Mouse (Mus musculus): ENCODE measurements around the gene Spata9. TPM values are rescaled to one million over a fixed set of nuclear protein-coding genes. Genes with fewer than 3 reads are reported as not detected.

Gene Spata9
- polyA plus RNA-seq, 1 experiment from 2014 or later, result 0.48 TPM

DNA sequence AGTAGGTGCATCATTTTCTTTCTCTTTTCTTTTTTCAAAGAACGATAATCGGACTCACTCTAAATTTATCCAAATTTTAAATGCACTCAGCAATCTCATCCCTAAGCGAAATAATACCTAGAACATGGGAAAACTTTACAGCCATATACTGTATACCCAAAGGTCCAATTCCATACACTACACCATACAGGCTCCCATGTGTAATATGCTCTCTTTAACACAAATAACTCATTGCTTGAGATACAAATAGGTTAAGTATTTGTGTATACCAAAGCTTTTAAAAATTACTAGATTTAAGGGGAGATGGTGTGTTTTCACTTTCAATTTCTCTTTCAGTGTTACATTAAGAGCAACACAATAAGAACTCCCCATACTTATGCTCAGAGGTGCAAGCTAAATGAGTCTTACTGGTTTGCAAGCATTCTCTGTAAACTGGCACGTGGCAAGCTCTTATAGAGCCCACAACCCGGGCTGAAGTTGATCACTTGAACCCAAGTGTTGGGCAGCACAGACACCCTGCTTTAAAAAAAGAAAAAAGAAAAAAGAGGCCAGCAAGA, 52.0 kb downstream of the Spata9 start:
- Histone ChIP-seq H3K9me3 (ENCODE audit: control insufficient read depth, low read length) (no peaks in the 10 kb centered on the region), H3K4me1 (replicated peaks; ENCODE audit: control insufficient read depth, insufficient read depth, low read length) (no peaks in the 10 kb centered on the region), H3K27me3 (ENCODE audit: control insufficient read depth, insufficient read depth, low read depth, low read length) (no peaks in the 10 kb centered on the region), H3K4me2 (ENCODE audit: low read depth, low read length) (peak overlapping the region; percentile 65), H3K27ac (ENCODE audit: low read length) (0 out of 2 replicates have a peak overlapping the region, but pooled peaks have one; percentile 13), H3K4me3 (ENCODE audit: low read length) (peak overlapping the region; percentile 74), H3K36me3 (ENCODE audit: control insufficient read depth, insufficient read depth, low read length) (no peaks in the 10 kb centered on the region), H3K9ac (ENCODE audit: low read length) (peak overlapping the region; percentile 41; the same call in 1 of the 2 replicates)
- ATAC-seq (ENCODE audit: low read depth), result peak; percentile 30
- 42% methylated on average over 5 of the region's 5 CpGs for WGBS

DNA sequence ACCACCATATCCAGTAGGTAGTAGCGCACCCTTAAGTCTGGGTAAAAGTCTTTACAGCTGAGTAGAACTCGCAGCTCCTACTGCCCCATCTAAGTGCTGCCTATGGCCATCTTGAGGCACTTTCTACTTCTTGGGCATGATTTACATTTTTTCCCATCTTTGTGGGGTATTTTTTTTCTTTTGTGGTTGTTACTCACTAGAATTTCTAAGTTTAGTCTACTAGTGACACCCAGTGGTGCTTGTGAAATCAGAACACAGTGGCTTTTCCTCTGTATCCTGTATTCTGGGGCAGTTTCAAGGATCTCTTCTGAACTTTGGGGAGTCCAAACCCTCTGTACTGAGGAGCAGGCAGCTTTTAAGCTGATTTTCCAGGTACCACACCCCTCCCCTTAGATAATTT, 54.8 kb downstream of the Spata9 start:
- Histone ChIP-seq H3K27ac (ENCODE audit: low read length) (no peak overlapping the region), H3K27me3 (ENCODE audit: control insufficient read depth, insufficient read depth, low read depth, low read length) (no peaks in the 10 kb centered on the region), H3K36me3 (ENCODE audit: control insufficient read depth, insufficient read depth, low read length) (no peaks in the 10 kb centered on the region), H3K4me2 (ENCODE audit: low read depth, low read length) (no peak overlapping the region), H3K4me3 (ENCODE audit: low read length) (no peak overlapping the region), H3K9ac (ENCODE audit: low read length) (no peak overlapping the region), H3K4me1 (replicated peaks; ENCODE audit: control insufficient read depth, insufficient read depth, low read length) (no peaks in the 10 kb centered on the region), H3K9me3 (ENCODE audit: control insufficient read depth, low read length) (no peaks in the 10 kb centered on the region)
- ATAC-seq (ENCODE audit: low read depth), result no peak
- WGBS, result 82% methylated on average over 2 of the region's 2 CpGs

DNA sequence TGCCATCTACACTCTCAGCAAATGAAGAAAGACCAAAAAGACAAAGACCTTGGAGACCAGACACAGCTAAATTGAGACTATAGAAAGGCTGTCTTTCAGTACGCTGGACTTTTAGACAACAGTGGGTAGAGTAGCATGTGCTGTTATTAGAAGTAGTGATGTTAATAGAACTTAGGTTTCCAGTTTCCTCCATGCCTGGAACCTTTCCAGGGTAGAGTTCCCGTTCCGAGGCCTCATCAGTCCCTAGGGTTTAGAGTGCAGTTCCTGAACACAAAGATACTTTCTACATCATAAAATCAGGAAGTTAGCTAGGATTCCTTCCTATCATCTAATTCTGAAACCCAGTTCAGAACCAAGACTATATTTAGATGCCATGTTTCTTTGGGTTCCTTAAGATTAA, 57.6 kb downstream of the Spata9 start:
- no peaks in the 10 kb centered on the region for H3K36me3 ChIP-seq (ENCODE audit: control insufficient read depth, insufficient read depth, low read length)
- no peak overlapping the region for H3K4me2 ChIP-seq (ENCODE audit: low read depth, low read length)
- ATAC-seq (ENCODE audit: low read depth), result no peak
- no peaks in the 10 kb centered on the region for H3K9me3 ChIP-seq (ENCODE audit: control insufficient read depth, low read length)
- no peak overlapping the region for H3K27ac ChIP-seq (ENCODE audit: low read length)
- no peaks in the 10 kb centered on the region for H3K27me3 ChIP-seq (ENCODE audit: control insufficient read depth, insufficient read depth, low read depth, low read length)
- 58% methylated on average over 3 of the region's 3 CpGs for WGBS
- H3K9ac ChIP-seq (ENCODE audit: low read length), result no peak overlapping the region
- H3K4me1 ChIP-seq (replicated peaks; ENCODE audit: control insufficient read depth, insufficient read depth, low read length), result no peaks in the 10 kb centered on the region
- H3K4me3 ChIP-seq (ENCODE audit: low read length), result no peak overlapping the region

DNA sequence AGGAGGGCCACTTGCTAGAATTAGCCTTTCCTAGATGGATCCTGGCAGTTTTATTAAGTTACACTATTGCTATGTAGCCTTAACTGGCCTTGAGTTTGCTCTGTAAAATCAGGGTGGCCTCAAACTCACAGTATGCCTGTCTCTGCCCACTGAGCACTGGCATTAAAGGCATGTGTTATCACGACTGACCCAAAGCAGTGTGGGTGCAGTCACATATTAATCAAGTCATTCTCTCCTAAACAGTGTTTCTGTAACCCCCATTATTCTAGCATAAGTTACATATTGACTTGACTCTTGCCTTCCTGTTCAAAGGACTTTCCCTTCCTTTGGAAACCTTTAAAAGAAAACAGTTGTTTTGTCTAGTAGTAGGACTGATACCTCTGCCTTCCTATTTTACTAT, 75.5 kb downstream of the Spata9 start:
- H3K4me3 ChIP-seq (ENCODE audit: low read length), result no peak overlapping the region
- 49% methylated on average over 1 of the region's 1 CpGs for WGBS
- H3K36me3 ChIP-seq (ENCODE audit: control insufficient read depth, insufficient read depth, low read length), result no peaks in the 10 kb centered on the region
- no peak overlapping the region for H3K27ac ChIP-seq (ENCODE audit: low read length)
- H3K4me2 ChIP-seq (ENCODE audit: low read depth, low read length), result no peak overlapping the region
- H3K9me3 ChIP-seq (ENCODE audit: control insufficient read depth, low read length), result no peaks in the 10 kb centered on the region
- no peak overlapping the region for H3K9ac ChIP-seq (ENCODE audit: low read length)
- no peak for ATAC-seq (ENCODE audit: low read depth)
- H3K4me1 ChIP-seq (replicated peaks; ENCODE audit: control insufficient read depth, insufficient read depth, low read length), result no peaks in the 10 kb centered on the region
- H3K27me3 ChIP-seq (ENCODE audit: control insufficient read depth, insufficient read depth, low read depth, low read length), result no peaks in the 10 kb centered on the region

- no peaks in the 10 kb centered on the region for H3K4me1 ChIP-seq (replicated peaks; ENCODE audit: control insufficient read depth, insufficient read depth, low read length)
- ATAC-seq (ENCODE audit: low read depth), result no peak
- H3K27me3 ChIP-seq (ENCODE audit: control insufficient read depth, insufficient read depth, low read depth, low read length), result no peaks in the 10 kb centered on the region
- H3K9me3 ChIP-seq (ENCODE audit: control insufficient read depth, low read length), result no peaks in the 10 kb centered on the region
- no peak overlapping the region for H3K4me3 ChIP-seq (ENCODE audit: low read length)
- H3K27ac ChIP-seq (ENCODE audit: low read length), result no peak overlapping the region
- H3K9ac ChIP-seq (ENCODE audit: low read length), result no peak overlapping the region
- no peak overlapping the region for H3K4me2 ChIP-seq (ENCODE audit: low read depth, low read length)
- no peaks in the 10 kb centered on the region for H3K36me3 ChIP-seq (ENCODE audit: control insufficient read depth, insufficient read depth, low read length)
These were observed 78.0 kb downstream of the Spata9 start for GRCm38 (mm10) chr13:76044971-76045370.

Other genes with a start within 250 kb of the Spata9 start
- 56.9 and 58.0 TPM in 2 replicates for gene Glrx, start 127.3 kb upstream of the Spata9 start, polyA plus RNA-seq (2015; fragmentation: Nextera tagmentation; extraction: Ambion mirVana)
- 19.8 and 24.7 TPM in 2 replicates for gene Rhobtb3, start 23.2 kb upstream of the Spata9 start, polyA plus RNA-seq (2015; fragmentation: Nextera tagmentation; extraction: Ambion mirVana)
- gene Rfesd, start 51.6 kb downstream of the Spata9 start, polyA plus RNA-seq (2015; fragmentation: Nextera tagmentation; extraction: Ambion mirVana), result 17.8 and 18.8 TPM in 2 replicates
- 0.06 TPM in 1 of 2 replicates, not detected in the other for gene Gpr150, start 89.8 kb downstream of the Spata9 start, polyA plus RNA-seq (2015; fragmentation: Nextera tagmentation; extraction: Ambion mirVana)
- gene Arsk, start 131.5 kb downstream of the Spata9 start, polyA plus RNA-seq (2015; fragmentation: Nextera tagmentation; extraction: Ambion mirVana), result 8.3 and 9.2 TPM in 2 replicates
- 12.5 and 12.6 TPM in 2 replicates for gene Ttc37, start 131.6 kb downstream of the Spata9 start, polyA plus RNA-seq (2015; fragmentation: Nextera tagmentation; extraction: Ambion mirVana)

Measured in lung, embryonic 16.5 days (tissue).